Mouse (Mus musculus): ENCODE results near the gene Tmem268.

Tmem268 gene

DNA sequence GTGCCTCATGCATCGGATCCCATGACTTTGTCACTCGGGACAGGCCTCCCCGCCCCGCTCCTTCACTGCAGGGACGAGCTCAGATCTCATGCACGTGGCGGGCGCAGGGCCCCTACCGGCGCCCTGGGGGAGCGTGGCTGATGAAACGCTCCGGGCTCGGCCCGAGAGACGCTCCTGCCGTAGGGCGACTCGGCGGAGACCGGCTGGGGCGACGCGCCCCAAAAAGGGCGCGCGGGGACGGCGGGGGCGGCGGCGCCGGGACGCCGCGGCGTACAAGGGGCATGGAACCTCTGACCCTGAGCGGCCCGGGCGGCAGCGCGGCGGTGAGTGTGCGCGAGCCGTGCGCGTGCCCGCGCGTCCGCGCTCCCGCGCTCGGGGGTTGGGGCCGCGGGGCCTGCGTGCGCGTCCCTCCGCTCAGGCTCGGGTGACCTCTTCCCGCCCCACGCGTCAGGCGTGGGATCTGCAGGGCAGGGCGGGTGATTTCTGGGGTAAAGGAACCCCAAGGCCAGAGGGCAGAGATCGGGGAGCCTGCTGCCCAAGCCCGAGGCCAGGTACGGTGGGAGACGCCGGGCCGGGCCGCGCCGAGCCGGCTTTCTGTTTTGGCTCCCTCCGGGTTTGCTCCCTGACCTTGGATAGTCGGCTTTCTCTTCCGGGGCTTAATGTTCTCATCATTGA lies at the start of gene Tmem268:
Gene Tmem268 (plus strand): TSS at position 375 of the 675 bp plus-strand sequence.
- DNase-seq (ENCODE audit: low spot score): peak; percentile 72

DNA sequence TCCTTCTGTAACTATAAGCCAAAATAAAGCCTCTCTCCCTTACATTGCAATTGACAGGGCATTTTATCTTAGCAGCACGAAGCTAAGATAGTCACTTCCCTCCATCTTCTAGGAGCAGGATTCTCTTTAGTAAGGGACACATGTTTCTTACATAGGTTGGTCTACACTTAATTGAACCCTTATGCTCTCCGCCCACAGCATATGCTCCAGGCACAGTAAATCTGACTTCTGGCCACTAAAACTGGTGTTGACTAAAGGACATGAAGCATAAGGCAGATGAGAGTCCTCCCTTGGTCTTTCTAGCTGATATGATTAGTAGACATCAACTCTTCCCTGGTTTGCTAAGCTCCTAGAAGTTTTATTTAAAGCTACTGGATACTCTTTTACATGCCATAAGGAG lies 45.7 kb upstream of the Tmem268 start:
- DNase-seq (ENCODE audit: low spot score): no peak

DNA sequence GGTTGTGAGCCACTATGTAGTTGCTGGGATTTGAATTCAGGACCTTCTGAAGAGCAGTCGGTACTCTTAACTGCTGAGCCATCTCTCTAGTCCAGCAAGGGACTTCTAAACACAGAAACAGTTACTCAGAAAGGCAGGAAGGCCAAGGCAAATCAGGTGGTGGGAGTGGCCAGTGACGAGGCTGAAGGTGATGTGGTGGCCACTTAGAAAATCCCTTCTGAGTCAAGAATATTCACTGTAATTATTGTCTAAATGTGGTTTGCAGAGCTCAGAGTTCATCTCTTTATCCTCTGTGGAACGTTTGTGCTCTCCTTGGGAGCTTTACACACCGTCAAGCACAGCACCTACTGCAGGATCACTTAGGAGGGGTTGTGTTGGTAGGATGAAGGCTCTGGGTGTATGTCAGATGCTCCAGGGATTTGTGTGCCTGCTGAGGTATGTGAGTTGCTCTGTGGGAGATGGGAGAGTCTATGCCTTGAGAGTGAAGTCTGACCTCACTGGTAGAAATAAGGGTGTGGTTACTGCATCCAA lies 44.1 kb upstream of the Tmem268 start:
- no peak for DNase-seq (ENCODE audit: low spot score)

DNA sequence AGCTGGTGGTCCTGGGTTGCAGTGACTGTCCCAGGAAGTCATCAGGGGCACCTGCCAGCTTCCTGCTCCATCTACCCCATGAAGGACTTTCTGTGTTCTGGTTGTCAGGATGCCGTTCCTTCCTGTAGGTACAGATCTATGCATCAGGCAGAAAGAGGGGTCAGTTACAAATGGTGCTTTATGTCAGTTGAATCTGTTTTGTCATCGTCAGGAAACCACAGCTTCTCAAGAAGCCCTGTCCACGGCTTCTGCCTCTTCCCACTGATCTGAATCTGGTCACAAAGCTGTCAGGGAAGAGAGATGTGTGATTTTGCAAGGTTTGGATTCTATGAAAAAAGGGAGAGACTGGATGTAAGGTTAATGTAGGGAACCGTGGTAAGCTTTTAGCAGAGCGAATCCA lies 43.6 kb upstream of the Tmem268 start:
- DNase-seq (ENCODE audit: low spot score): no peak

DNA sequence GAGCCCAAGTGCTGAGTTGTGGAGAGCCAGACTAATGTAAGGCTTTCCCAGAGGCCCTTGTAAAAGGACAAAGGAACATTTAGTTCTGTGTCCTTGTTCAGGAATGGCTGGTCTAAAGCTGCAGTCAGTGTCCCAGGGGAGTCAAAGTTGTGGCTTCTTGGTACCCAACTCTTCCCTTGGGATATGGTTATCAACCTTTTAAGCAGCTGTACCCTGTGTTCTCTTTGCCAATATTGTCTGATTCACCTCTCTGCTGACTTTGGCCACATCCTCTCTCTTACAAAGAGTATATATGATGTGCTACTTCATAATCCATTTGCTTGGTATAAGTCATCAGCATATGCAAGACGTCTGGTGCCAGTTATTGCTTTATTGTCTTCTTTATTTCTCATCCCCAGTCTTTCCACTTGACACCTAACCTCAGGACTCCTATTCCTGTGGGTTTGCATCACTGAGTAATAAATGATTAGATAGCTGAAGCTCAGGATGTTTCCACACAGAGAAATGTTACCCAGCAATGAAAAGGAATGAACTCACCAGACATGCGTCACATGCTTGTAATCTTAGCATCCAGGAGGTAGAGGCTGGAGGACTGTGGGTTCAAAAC lies 36.7 kb upstream of the Tmem268 start:
- no peak for DNase-seq (ENCODE audit: low spot score)

DNA sequence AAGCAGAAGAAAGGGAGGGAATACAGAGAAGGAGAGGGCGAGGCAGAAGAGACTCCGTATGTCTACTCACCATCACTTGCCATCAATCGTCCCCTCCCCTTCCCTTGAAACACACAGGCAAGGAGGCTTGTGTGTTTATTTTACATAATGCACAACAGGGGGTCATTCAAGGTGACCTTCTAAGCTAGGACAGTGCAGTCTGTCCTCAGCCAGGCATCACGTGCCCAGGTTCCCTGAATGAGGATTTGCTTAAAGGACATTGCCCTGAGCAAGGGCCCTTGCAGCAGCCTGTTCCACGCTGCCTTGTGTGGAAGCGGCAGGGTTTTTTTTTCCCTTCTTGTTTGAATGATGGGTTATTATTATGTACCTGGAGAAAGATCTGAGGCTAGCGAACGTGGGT lies 33.1 kb upstream of the Tmem268 start:
- no peak for DNase-seq (ENCODE audit: low spot score)

DNA sequence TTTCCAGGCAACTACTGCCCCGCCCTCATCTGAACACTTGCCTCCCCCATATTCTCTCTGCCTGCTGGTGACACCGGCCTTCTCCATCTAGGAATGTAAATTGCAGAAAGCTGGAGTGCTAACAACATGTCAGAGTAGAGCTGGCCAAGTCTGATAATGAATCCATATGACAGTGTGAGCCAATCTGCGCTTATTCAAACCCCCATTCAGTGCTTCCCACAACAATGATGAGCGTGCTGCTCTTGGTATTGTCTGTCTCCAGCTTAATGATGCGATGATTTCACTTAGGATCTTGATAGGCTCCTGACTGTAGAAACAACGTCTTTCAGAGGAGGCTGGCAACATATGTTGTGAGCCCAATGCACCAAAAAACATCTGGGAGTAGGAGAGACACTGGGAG lies 29.6 kb upstream of the Tmem268 start:
- no peak for DNase-seq (ENCODE audit: low spot score)

DNA sequence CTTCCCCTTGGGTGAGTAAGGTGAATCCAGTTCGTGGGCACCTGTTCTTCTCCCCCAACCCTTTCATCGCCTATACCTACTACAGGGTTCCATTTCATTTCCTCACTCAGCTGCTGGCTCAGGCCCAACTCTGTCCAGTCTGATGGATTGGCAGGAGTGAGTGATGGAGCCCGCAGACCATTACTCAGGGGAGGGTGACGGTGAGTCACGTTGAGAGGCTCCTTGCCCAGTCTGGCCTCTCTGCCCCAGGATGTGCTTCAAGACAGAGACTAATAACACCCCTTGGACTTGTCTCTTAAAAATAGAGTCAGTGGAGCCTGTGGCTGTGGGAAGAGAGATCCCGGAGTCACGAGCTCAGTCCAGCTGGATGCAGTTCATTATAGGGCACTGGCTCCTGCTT lies 28.2 kb upstream of the Tmem268 start:
- DNase-seq (ENCODE audit: low spot score): no peak

DNA sequence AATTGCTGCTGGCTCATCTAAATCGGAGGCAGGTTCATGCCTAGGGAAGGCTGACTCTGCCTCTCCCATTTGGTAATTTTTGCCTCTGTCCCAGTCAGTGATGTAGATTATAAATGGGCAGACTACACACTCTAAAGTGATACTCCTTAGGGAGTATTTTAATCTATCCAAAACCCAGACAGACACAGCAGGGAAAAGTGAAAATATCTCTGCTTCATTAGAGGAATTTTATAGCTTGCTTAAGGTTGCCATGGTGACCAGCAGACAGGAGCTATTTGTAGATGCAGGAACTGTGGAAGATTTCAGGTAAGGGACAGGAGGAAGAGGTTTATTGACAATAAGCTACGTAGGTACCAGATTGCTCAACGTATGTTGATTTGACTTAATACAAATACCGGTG lies 21.0 kb upstream of the Tmem268 start:
- DNase-seq (ENCODE audit: low spot score): no peak

DNA sequence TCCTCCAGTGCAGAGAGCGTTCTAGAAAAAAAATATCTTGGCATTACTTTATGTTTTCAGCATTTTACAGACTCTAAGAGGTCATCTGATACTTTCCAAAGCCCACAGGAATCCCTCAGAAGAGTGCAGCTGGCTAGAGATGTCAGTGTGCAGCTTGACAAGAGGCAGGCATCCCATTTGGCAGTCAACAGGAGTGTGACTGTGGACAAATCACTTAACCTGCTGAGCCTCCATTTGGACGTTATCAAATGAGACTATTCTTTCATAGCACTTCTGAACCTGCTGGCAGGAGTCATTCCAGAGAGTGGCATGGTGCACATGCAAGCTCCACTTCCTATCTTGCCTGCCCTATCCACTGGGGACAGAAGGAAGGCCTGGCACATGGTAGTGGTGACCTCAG lies 16.4 kb upstream of the Tmem268 start:
- DNase-seq (ENCODE audit: low spot score): no peak

DNA sequence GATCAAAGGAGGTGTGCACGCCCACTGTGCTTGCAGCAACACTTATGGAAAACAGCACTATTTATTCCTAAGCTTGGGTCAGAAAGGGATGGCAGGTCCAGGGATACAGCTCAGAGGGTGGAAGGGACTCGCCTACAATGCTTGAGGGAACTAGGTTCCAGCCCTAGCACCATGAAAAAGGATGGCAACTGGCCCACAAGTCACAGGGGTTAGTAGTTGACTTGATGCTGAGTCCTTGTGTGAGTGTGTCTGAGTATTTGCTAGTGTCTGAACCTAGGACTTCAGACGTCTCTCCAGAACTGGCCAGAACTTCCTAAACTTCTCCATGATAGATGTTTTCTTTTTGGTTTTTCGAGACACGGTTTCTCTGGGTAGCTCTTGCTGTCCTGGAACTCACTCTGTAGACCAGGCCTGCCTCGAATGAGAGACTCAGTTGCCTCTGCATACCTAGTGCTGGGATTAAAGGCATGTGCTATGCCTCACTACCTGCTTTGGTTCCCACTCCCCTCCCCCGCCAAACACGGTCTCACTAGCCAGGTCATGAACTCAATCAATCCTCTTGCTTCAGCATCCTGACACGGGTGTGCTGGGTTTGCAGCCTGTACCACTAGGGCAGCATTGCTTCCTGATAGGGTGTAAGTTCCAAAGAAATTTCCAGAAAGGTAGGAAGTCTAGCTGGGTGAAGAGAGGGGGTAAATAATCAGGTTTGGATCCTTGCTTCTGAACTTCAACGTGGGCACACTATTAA lies 14.7 kb upstream of the Tmem268 start:
- no peak for DNase-seq (ENCODE audit: low spot score)

DNA sequence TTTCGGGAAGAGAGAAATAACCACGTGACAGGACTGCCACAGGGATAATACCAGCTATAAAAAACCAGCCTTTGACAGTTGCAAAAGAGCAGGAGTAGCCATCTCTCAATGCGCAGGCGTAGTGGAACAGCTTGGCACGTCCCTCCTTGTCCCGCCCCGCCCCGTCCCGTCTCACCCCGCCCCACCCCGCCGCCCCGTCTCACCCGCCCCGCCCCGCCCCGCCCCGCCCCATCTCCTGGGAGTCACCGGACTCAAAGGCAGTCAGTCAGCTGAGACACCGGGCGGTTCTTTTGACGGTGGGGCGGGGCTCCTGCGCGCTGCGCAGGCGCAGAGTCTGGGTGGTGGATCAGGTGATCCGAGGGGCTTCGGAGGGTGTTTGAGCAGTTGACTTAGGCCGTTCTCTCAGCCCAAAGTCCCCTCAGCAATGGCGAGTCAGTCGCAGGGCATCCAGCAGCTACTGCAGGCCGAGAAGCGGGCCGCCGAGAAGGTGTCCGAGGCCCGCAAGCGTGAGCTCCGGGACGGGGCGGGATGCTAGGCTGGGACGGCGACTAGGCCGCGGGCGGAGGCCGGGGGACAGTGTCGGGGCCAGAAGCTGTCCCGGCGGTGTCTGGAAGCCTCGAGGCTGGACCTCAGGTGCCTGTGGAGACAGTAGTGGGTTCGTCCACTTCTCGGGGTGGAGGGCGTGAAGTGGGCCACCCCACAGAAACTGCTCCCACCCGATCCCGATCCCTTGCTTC lies 13.9 kb upstream of the Tmem268 start, which contains the start of gene Atp6v1g1:
Gene Atp6v1g1 (plus strand): TSS at position 279 of the 737 bp plus-strand sequence.
- DNase-seq (ENCODE audit: low spot score): peak; percentile 88

DNA sequence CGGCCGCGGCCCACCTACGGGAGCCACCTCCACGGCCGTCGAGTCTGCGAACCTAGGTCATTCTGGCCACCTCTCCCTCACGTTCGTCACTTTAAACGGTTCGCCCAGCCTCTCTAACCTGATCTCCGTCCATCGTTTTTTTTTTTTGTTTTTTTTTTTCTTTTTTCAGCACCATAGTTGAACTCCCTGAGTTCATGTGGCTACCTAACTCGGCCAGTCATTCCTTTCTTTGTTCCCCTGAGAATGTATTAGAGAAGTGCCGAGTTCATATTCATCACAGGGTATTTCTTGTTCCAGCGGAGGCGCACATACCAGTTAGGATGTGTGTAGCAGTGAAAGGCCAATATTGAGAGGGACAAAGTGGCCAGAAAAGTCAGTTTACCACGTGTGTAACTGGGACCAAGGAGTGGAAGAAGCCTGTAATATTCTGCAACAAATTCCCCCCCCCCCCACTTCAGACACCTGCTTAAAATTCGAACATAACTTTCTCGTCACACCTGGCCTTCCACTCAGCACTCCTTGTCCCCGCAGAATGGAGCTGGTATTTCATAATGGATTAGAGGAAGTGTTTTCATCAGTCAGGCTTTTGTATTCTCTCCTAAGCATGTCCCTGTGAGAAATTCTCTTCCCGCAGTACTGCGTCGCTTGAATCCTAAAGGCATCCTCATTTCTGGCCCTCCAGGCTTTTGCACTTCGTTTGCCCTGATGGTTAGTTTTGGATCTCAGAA lies 13.2 kb upstream of the Tmem268 start:
- DNase-seq (ENCODE audit: low spot score): no peak

DNA sequence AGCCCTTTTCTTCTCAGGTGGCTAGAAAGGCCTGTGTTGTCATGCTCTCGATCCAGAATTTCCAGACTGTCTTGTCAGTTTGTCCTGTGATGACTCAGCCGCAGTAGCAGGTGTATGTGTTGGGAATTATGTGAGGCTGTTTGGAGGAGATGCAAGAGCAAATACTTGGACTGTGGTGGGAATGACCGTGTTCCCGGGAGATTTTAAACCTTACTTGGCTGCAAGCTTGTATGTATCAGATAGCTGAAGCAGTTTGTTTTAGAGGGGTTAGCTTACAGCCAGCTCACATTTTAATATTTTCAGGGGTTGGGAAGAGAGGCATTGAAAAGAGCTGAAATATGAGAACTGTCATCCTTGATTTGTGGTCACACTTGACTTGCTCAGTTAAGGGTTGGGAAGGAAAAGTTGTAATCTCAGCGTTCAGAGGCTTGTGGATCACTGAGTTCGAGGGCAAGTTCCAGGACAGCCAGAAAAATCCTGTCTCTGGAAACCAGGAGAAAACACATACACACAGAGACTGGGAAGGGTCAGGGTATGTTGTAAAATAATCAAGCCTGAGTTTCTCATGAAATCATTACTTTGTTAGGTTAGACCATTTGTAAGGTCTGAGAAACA lies 12.0 kb upstream of the Tmem268 start:
- no peak for DNase-seq (ENCODE audit: low spot score)

DNA sequence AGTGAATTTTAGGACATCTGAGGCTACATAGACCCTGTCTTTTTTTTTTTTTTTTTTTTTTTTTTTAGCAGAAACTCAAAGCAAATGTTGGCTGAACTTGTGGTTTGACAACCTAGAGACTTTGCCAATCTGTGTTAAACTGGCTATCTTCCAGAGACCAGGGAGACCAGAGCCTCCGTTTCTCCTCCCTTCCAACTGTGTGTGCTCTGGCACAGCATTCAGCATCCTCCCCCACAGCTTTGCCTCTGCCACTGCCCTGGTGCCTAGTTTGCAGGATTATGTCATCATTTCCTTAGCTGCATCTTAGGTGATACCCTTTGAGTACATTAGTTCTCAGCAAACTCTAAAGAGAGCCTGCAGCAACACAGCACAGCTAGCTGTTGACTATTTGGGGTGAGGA lies 10.8 kb upstream of the Tmem268 start:
- no peak for DNase-seq (ENCODE audit: low spot score)

DNA sequence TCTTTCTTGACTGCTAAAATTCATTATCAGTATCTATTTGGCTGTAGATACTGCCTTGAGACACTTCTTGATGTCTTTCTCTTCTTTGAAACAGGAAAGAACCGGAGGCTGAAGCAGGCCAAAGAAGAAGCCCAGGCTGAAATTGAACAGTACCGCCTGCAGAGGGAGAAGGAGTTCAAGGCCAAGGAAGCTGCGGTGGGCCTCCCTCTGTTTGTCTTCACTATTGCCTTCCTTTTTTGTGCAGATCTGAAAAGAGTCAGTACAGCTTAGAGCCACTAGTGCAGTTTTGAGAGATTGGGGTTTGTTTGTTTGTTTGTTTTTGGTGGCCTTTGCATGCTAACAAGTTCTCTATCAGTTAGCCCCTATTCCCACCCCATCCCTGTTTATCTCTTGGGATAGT lies 10.1 kb upstream of the Tmem268 start:
- DNase-seq (ENCODE audit: low spot score): no peak

DNA sequence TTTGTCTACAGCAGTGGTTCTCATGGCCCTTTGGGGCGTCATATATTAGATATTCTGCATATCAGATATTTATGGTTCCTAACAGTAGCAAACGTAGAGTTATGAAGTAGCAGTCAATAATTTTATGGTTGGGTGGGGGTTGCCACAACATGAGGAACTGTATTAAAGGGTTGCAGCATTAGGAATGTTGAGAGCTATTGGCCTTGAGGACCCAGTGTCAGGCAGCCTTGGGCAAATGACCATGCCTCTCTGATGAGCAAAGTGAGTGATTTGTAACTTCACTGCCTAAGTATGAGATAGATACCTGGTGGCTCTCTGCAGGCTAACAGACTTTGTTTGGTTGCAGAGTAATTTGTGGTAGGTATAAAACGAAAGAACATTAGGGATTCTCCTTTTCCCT lies 7.7 kb upstream of the Tmem268 start:
- DNase-seq (ENCODE audit: low spot score): no peak

DNA sequence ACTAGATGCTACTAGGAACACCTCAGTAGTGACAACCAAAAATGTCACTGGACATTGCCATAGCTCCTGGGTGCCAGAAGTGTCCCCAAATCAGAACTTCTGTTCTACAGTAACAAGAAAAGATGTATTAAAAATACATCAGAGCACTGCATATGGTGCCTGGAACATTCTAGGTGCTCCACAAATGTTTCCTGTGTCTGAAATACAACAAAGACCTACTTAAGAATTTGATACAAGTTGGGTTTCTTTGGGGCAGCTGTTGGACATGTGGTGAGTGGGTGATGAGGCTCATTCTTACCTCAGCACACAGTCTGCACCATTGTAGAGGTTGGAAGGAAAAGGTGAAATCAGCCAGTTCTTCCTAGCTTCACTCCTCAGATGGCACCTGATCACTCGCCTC lies 5.7 kb upstream of the Tmem268 start:
- DNase-seq (ENCODE audit: low spot score): no peak

DNA sequence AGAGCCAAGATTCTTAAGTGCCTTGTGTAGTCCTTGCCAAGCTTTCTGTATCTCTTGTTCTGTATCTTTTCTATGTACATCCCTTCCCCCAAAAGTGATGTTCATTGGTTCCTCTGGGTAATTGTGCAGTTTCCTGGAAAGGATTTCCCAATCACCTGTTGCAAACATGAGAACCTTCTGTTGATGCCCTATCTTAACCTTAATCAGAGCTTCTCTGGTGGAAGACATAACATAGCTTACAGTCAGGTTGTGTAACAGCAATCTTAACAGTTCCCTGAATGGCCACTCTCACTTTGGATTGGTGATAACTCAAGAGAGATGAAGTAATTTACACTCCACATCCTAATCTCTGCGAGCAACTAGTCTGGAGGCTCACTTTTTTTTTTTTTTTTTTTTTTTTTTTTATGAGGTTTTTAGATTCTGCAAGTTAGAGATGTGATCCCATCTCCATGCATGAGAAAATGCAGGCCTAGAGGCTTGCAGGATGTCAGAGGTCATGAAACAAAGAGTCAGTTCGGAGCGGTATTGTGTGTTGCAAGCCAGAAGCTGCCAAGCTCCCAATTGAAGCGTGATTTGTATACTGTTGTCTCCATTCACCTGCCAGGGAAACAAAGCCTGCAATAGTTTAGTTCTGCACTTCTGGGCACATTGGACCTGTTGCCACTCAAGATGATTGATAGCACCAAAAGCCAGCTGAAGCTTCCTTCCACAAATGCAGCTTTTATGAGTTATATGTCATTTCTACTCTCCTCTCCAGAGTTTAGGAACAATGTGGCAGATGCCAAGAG lies 4.6 kb upstream of the Tmem268 start:
- DNase-seq (ENCODE audit: low spot score): no peak

DNA sequence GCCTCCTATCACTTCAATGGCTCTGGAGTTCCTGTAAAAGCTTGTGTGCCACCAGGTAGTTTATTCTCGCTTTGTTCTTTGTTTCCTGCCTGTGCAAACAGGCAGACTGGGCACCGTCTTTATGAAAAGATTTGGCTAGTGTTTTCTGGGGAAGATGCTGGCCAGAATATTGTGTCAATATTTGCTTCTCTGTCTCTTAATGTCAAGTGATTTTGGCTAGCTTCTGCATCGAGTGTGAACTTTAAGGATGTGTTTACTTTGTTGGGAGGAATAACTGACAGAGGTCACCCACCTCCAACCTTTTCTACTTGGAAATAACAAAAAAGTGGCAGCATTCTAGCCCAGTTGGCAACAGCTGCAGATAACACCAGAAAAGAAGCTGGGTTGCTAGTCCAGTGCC lies 4.0 kb upstream of the Tmem268 start:
- DNase-seq (ENCODE audit: low spot score): no peak

All from urinary bladder, postnatal 25 days (tissue).